Mouse (Mus musculus): ENCODE results near the gene Shank2.

The Shank2 gene

DNA sequence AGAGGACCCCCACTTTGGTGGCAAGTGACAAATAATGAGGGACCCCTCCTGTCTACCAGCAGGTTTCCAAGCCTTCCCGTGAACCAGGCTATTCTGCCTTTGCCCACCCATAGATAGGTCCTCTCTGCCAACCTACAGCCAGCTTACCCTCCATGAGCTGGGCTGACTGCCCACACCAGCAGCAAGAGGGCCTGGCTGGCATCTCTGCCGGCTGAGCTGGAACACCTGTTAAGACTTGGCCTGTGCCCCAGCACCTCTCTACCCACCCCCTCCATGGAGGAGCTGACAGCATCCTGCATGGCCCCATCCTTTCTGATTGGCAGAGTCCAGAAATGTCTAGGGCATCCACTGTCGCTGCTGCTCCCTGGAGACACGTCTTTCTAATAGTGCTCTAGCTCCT lies 277.0 kb downstream of the Shank2 start:
- no peak for DNase-seq (ENCODE audit: low read depth)

DNA sequence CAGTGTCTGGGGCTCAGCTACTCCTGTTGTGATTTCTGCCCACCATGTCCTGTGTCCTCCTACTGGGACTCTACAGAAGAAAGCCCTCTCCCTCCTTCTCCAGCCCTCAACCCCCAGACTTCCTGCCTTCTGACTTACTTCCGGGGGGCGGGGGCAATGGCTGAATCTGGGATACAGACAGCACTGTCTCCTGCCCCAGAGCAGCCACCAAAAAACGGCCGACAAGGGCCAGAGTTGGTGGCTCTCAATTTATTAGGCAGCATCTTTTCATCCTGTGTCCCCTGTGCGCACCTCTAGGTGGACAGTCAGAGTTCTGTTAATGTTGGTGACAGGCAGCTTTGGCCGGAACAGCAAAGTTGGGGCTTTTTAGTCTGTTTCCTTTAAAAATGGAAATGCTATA lies 282.0 kb downstream of the Shank2 start:
- DNase-seq (ENCODE audit: low read depth) = no peak

DNA sequence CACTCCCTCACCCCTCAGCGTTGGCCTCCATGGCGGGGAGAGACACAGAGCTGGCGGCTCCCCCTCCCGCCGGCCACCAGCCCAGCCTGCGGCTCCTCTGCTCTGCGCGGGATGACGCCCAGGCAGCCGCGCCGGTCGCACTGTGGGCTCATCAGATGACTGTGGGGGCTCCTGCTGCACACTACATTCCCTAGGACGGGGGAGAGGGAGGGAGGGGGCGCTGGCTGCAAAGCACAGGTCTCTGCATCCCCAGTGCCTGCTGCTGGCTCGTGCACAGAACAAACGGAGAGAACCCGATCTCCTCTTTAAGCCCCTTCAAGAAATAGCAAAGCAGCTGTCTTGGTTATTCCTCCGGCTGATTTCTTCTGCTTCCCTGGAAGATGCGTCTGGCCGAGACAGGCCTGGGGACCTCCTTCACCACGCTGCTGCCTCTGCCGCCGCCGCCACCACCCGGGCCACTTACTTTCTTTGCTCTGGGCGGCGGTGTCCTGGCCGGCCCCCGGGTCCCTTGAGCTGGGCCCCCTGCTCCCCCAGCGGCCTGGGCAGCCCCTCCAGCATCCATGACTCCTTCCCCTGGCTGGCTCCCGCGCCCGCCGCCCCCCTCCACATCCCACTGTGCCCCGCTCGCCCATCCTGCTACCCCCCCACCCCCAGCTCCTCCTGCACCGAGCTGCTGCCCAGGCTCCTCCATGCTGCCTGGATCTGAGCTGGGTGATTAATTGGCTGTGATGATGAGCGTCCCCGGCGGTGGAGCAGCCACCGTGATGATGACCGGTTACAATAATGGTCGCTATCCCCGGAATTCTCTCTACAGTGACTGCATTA lies 282.7 kb downstream of the Shank2 start:
- DNase-seq (ENCODE audit: low read depth) = no peak

DNA sequence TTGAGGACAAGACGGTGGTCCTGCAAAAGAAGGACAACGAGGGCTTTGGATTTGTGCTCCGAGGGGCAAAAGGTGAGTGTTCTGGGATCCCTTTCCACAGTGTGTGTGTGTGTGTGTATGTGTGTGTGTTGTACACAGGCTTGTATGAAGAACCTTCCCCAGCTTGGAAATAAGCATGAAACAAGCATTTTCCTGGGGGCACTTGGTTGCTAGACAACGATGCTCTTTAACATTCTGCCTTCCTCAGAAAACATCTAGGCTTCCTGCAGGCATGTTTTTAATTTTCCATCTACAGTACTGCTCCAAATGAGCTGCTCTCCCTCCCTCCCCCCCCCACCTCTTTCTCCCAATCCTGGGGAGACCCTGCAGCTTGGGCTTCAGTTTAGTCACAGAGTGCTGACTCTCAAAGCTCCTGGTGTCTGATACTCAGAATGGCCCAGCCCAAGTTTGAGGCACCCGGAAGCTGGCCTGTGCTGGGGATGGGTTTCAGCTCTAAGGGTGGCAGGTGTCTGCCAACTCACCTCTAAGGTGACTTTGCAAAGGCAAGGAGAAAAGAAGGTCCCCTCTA lies 283.4 kb downstream of the Shank2 start:
- no peak for DNase-seq (ENCODE audit: low read depth)

DNA sequence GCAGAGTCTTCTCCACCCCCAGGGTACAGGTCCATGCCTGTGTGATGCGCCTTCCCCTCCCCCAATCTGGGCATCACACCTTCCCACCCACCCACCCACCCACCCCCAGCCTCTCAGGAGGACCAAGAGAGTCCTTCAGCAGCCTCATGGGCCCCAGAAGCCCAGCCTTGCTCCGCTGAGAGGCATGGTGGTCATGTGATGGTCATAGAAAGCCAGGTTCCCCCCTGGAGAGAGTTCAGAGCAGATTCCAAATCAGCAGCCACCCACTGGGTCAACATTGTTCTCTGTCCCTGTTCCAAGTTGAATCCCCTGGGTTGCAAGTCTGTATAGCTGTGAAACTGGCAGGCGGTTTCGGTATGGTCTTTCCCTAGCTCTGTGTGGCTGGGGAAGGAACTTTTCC lies 284.2 kb downstream of the Shank2 start:
- no peak for DNase-seq (ENCODE audit: low read depth)

DNA sequence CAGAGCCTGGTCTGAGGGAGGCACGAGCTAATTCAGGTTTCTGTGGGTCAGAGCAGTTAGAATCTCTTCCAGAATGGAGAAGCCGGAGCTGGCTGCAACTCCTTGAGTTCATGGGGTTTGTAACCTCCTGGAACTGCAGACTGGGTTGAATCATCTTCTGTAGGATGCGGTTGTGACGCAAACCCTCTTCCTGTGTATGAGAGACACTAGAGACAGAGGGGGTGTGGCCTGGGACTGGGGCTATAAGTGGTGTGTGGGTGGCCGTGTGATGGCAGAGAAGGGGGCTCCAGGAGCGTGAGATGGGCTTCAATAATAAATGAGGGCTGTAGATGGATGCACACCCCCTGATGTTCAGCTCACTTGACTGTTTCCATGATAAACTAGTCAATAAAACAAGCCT lies 286.3 kb downstream of the Shank2 start:
- DNase-seq (ENCODE audit: low read depth) = no peak

DNA sequence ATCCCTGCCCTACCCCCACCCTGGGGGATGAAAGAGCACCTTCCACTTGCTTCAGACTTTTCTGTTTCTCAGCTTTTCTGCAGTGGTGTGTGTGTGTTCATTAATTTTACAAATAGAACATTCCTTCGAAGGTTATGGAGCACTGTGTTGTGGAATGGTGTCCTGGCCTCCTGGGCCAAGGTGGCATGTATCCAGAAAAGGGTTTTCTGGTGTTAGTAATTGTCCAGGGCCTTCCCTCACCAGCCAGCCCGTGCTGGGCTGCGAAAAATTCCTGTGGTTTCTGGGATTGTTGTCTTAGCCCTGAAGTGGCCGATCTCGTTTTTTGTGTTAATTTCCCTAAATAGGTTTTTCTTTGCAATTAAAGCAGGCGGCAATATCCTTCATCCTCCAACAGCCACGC lies 289.8 kb downstream of the Shank2 start:
- DNase-seq (ENCODE audit: low read depth) = no peak

DNA sequence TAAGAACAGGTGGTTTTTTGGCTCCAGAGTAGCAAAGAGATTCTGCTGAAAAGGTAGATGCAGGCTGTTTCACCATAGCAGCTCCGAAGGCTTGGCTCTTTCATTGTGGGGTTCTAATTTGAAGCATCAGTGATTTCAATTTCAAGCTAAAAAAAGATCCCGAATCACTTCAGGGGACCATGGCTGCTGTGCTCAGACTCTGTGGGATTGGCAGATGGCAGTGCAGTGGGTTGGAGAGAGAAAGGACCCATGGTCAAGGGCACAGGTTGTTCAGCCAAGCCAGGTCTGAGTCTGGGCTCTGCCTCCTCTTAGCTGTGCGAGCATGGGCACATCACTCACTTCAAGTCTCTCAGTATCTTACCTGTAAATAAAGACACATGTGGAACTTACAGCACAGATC lies 291.9 kb downstream of the Shank2 start:
- DNase-seq (ENCODE audit: low read depth) = no peak

DNA sequence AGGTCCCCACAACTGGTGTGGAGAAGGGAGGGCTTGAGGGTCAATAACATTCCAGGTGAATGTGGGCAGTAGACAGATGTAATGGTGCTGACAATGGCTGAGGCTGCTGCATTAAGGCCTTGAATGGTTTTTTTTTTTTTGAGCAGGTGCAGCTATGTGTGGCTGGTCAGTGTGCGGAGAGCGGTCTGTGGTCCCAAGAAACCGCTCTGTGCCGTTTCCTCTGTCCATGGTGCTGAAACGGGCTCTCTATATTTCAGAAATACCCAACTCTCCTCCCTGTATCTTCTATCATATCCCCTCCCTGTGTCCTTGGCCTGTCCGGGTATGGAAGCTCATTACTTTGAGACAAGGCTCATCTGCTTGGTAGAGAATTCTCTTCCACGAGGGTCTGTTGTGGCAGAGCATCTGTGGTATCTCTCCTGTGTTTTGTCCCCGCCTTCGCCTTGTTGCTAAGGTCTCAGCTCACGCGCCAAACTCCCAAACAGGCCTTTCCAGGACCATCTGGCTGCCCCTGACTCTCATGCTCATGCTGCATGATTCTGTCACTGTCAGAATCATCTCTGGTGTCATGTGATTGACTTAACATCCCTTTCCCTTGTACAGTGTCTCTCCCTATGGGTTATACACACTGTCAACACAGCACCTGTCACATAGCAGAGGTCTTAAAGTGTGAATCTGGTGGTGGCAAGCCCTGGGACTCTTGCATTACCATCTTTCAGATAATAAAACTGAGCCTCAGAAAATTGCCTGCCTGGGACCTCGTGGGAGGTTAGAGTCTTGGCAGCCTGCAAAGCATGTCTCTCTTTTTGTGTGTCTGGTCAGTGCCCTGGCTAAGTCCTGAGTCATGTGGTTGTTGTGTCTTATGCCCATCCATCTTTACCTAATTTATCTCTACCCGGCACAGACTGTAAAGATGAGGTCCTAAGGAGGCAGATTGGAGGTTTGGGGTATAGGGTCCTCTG lies 292.8 kb downstream of the Shank2 start:
- peak; percentile 25 for DNase-seq (ENCODE audit: low read depth)

DNA sequence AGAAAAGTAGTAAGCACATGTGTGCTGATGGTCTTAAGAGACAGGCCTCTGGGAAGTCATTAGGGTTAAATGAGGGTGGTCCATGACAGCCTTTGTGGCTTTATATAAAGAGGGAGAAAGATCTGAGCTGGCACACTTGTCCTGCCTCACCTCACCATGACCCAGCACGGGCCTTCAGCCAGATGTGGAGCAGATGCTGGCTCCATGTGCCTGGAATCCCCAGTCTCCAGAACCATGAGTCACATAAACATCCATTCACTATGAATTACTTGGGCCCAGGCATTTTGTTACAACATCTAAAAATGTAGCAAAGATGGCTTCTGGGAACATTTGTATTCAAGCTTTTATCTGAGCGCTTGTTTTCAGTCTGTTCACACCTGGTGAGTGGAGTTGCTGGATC lies 297.6 kb downstream of the Shank2 start:
- DNase-seq (ENCODE audit: low read depth) = no peak

DNA sequence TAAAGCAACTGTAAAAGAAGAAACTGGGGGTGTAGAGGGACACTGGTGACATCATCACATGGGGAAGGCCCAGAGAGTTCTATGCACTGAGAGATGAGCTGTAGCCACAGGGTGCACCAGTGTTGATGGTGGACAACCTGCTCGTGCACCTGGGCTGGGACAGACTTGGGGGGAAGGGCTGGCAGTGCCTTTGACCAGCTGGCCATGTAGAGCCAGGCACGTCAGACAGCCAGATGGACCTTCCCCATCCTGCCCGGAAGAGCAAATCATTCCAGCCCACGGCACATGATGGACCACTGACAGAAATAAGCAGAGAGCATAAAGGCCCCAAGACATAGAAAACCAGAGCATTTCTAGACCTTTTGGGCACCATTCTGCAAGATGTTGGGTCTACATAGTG lies 299.9 kb downstream of the Shank2 start:
- no peak for DNase-seq (ENCODE audit: low read depth)

DNA sequence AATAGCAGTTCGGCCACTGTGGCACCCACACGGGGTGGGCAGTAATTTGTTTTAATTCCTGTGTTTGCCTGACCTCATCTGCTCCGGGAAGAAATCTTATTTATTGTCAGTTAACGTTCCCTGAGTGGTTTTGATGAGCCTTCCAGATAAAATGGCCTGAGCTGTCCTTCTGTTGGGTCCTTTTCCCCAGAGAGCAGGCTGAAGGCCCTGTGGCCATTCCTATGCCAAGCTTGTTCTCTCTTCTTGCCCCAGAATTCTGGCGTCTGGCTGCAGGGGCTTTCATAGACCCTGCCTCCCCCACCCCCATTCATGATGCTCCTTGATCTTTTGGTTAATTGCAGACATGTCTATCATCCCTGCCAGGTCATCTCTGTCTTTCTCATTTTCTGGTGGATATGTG lies 300.8 kb downstream of the Shank2 start:
- no peak for DNase-seq (ENCODE audit: low read depth)

DNA sequence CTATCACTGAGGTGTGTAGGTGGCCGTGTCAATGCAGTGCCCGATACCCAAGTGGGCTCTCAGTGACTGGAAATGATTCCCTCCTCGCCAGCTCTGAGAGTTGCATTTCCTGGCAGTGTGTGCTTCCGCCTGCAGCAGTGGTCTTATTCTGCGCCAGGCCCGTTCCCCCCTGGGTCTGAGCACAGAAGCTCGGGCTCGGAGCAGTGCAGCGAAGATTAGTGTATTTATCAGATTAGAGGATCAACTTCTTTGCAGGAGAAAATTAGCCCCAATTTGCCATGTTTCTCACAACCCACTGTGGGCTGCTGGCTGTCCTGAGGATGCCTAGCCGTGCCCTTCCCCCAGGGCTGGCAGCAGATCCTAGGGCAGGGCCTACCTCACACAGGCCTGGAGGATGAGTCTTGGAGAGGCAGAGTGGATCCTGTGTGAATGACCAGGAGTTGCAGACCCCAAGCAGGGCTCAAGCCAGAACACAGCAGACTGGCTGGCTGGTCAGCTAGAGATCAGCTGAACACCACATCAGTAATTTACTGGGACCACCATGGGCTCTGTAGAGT lies 306.2 kb downstream of the Shank2 start:
- DNase-seq (ENCODE audit: low read depth) = no peak

DNA sequence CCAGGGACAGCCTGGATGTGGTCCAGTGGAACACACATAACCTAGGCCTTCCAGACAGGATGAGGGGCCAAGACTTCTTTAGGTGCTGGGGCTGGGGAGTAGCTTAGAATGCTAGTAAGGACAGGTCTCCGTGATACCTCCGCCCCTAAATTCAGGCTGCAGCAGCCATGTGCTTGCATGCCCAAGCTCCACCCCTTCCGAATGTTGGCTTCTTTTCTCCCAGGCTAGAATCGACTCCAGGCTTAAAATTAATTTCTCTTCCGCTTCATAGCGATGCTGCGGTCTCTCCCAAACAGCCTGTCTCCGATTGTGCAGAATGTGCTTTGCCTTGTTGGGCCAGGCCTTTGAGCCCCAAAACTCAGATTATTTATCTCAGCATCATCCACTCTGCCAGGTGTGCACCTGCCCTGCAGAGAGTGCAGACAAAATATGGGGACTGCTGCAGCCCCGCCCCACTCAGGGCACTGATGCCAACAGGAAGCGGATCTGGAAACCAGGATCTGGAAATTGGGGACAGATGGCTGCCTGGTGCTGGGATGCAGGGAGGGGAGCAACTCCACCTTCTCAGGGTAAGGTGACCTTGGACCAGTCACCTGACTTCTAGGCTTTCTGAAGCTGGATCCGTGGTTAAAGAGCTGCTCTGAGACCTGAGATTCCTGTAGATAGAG lies 312.8 kb downstream of the Shank2 start:
- no peak for DNase-seq (ENCODE audit: low read depth)

DNA sequence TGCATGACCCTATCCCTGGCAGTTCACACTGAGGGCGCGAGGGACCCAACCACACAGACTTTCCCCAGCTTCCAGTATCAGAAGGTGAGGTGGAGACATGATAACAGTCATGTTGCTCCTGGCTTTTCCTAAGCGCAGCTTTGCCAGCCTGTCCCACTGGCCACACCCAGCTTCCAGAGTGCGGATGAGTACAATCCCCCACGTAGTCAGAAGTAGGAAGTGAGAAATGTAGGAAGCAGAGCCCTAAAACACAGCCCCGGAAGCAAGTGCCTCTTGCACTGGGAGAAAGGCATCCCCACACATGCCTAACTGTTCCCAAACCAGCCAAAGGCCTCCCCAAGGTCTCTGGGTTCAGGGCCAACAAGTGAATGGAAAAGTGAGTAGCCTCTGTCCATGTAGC lies 314.5 kb downstream of the Shank2 start:
- no peak for DNase-seq (ENCODE audit: low read depth)

DNA sequence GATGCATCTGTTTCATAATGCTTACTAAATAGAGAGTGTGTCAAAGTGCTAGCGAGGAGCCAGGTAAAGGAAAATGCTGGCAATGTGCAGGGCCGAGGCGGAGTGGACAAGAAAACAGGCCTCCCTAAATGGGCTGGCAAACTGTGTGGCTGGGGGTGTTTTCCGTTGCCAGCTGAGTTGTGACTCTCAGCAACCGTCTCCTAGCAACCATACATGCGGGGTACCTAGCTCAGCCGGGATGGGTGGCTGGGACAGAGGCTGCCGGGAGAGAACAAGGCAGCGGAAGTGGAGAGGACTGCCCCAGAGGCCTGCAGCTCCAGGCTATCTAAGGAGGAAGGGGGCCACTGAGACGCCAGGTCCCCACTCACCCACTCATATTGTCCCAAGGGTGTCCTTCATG lies 315.1 kb downstream of the Shank2 start:
- no peak for DNase-seq (ENCODE audit: low read depth)

DNA sequence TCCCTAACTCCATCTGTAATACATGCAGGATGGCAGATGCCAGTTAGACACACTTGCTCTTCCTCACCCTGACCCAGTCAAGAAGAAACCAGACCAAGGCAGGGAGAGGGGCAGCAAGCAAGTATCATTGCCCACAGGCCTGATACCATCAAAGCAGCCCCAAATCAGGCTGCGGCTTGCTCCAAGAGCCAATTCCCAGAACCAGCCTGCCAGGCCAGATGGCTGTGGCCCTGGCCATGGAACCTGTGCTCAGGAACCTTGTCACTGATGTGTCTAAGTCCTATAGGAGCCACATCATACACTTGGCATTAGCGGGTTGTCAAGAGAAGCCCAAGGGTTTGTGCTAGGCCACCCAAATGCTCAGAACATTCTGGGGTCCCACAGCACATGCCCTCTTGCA lies 322.3 kb downstream of the Shank2 start:
- no peak for DNase-seq (ENCODE audit: low read depth)

DNA sequence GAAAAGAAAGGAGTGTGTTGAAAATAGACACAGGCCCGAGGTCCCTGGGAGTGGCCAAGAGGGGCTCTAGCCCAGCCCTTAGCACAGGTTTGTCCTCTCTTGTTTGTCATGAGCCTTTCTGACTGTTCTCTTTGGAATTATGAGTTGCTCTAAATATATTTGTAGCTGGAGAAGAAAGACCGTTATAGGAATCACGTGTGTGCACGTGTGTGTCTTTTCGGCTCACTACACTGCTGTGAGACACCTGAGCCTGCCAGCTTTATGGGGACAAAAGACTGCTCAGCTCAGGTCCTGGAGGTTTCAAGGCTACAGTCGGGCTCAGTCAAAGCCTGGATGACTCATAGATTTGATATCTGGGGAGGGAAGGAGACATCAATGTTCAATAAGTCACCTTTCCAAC lies 323.1 kb downstream of the Shank2 start:
- no peak for DNase-seq (ENCODE audit: low read depth)

DNA sequence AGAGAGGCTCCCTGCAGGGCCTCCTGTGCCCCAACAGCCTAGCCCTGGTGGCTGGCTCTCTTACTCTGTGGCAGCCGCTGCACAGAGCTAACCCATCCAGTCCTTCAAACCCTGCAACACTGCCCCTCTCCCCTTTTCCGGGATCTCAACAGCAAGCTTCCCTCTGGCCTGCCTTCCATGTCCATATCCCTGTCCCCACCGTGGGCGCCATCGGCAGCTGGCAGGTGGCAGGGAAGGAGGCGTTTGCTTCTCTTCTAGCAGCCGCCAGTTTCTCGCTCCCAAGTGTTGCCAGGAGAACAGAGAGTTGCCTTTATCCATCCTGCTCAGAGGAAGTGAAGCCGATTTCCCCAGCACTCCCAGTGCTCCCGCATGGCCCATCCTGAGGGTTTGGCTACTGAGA lies 323.9 kb downstream of the Shank2 start:
- no peak for DNase-seq (ENCODE audit: low read depth)

DNA sequence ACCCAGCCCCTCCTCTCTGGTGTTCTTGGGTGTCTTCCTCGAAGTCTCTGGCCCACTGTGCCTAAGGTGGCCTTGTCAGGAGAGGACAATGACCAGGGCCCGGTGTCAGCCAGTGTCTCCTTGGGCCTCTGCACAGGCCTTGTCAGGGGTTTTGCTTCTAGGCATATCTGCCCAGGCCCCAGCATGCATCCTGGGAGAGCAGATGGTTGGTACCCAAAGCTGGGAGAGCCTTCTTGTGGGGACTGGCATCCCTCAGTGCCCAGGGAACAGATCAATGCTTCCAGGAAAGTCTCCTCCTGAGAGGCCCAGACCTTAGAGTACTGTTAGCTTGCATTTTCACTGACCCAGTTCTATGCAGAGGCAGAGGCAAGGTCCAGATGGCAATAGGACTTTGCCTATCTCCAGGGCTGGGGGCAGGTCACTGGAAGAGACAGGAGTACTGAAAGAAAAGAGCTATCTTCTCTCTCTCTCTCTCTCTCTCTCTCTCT lies 327.7 kb downstream of the Shank2 start:
- no peak for DNase-seq (ENCODE audit: low read depth)

DNA sequence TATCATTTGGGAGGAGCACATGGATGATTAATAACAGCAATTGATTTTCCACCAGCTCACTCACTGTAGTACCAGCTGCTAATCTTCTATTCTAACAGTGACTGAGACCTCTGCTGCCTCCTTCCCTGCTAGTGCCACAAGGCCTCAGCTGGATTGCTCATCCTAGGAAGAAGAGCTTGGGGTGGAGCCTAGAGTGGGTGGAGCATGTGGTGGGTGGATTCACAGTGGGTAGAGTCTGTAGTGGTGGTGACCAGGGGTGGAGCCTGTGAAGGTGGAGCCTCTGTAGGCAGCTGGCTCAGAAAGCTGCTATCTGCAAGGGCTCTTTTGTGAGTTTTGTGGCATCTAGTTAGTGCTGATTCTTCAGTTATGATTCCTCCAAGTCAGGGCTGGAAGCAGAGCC lies 334.9 kb downstream of the Shank2 start:
- DNase-seq (ENCODE audit: low read depth) = no peak

DNA sequence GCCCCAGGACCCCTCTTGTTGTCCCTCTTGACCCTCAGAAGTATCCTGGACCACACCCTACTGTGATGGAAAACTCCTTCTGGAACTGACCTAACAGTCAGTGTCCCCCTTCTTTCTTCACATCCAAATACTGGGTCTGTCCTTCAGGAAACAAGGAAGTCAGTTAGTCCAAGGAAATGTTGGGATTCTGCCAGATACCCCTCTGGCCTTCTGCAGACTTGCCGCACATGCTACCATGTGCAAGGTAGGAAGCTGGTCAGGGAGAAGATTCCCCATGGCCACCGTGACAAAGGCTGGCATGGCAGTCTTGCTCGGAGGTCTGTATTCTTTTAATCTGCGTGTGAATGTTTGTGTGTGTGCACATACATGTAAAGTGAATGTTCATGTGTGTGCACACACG lies 337.0 kb downstream of the Shank2 start:
- DNase-seq (ENCODE audit: low read depth) = no peak

All from c-Kit-positive CD71-negative TER-119-negative erythroid progenitor cells, embryonic 14.5 days (primary cell).